ENCODE assay signal across 14 mouse cellular contexts in genomic region chr4:107746923-107747431, GRCm38 (mm10).
"Had no signal": no experiment of that assay in that cellular context is flagged by ENCODE, and none has a peak within 500 bp of the region (broad histone marks: within the 10 kb centered on the region; RNA-seq: fewer than 3 reads in every experiment).

No protein-coding gene starts in this region.

- ATAC-seq: intestine, embryonic 16.5 days had no signal

- H3K27ac ChIP-seq: layer of hippocampus, adult 2 months; limb, embryonic 10.5 days; limb, embryonic 13.5 days; liver, embryonic 15.5 days; midbrain, embryonic 12.5 days had no signal

- H3K4me3 ChIP-seq: layer of hippocampus, adult 2 months; limb, embryonic 10.5 days; limb, embryonic 13.5 days; liver, embryonic 15.5 days; midbrain, embryonic 12.5 days had no signal

- H3K9ac ChIP-seq: limb, embryonic 13.5 days; liver, embryonic 15.5 days; midbrain, embryonic 12.5 days had no signal

- H3K4me1 ChIP-seq: limb, embryonic 13.5 days had no signal

- H3K4me2 ChIP-seq: limb, embryonic 13.5 days; liver, embryonic 15.5 days; midbrain, embryonic 12.5 days had no signal

- H3K9me3 ChIP-seq: limb, embryonic 10.5 days; limb, embryonic 13.5 days; liver, embryonic 15.5 days; midbrain, embryonic 12.5 days had no signal

- DNase-seq: kidney, adult 18-20 months; kidney, adult 9 months; kidney, postnatal 14 days; layer of hippocampus, adult 9-11 months; lung, adult 2 months; lung, postnatal 14 days; lung, postnatal 4 days; thymus, postnatal 25 days had no signal

- H3K36me3 ChIP-seq: limb, embryonic 10.5 days; limb, embryonic 13.5 days; liver, embryonic 15.5 days; midbrain, embryonic 12.5 days had no signal
